Mouse (Mus musculus) small intestine, adult 2 months (tissue): ENCODE measurements around the gene Rpl36a-ps1.

Experiments used
- CTCF ChIP-seq: fragments of 200-500 bp; IDR thresholded peaks from 2 replicates; pipeline ENCODE4 v1.5.1; 2012; ENCODE audit warnings: low read depth, mild to moderate bottlenecking, control low read depth, inconsistent platforms, low read length, moderate library complexity, mixed read lengths; ENCODE audit not compliant: insufficient replicate concordance, insufficient read length; ENCODE audit errors: extremely low read depth
- POLR2A ChIP-seq: fragments of 200-500 bp; IDR thresholded peaks from 2 replicates; pipeline ENCODE4 v1.6.1; 2012; ENCODE audit warnings: low read depth, mild to moderate bottlenecking, control low read depth, inconsistent platforms, low read length, moderate library complexity

GRCm38 (mm10) chr14:99019136-99019808, 25.2 kb upstream of the Rpl36a-ps1 start:
- no peak for TF ChIP-seq CTCF
- no peak for TF ChIP-seq POLR2A
